Mouse (Mus musculus): ENCODE data around the gene Phyhipl. TPM values are rescaled to one million over a fixed set of nuclear protein-coding genes. Genes with fewer than 3 reads are reported as not detected.

Gene Phyhipl
- polyA plus RNA-seq, 1 experiment from 2014 or later: 2.3 TPM

GRCm38 (mm10) chr10:70654139-70654538 lies 1.6 kb downstream of the Phyhipl start:
- Histone ChIP-seq H3K27me3 (ENCODE audit: insufficient read depth, poor library complexity, severe bottlenecking) (no peaks in the 10 kb centered on the region), H3K4me1 (no peaks in the 10 kb centered on the region), H3K27ac (no peak overlapping the region), H3K36me3 (no peaks in the 10 kb centered on the region), H3K4me3 (no peak overlapping the region), H3K9me3 (no peaks in the 10 kb centered on the region)
- 86% methylated on average over 3 of the region's 3 CpGs for WGBS
- DNase-seq (ENCODE audit: low spot score): no peak

DNA sequence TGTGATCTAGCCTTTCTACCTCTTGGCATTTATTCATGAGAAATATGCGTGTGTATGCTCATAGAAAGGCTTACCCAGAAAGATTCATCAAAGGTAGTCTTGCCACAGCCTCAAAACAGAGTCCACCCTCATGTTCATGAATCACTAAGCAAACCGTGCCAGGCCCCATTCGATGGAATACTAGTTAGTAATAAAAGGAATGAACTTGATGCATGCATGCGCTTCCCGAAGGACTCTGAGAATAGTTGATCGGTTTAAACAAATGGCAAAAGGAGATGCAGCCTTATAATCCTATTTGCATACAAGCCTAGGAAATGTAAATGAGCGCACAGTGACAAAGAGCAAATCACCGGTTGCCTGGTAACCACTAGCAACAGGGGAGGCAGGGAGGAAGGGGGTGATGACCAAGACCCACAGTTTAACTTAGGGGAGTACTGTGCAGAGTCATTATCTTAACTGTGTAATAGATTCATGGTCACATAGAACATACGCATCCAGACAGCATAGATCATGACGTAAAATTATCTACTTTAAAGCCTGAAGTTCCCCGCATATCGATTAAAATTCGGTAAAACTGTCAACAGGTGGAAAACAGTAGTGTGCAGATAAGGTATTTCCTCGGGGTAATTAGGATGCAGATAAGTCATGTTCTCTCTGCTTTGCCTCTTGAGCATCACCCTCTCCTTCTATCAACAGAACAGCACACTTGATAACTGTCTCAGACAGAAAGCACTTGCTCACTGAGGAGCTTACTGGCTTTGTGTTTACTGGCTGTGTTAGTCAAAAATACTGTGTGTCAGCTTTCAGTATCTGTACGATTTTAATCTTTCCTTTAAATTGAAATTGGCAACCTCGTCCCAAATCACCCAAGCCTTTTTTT lies 3.8 kb downstream of the Phyhipl start:
- no peak overlapping the region for H3K27ac ChIP-seq
- 40% methylated on average over 16 of the region's 16 CpGs for WGBS
- no peaks in the 10 kb centered on the region for H3K4me1 ChIP-seq
- no peaks in the 10 kb centered on the region for H3K36me3 ChIP-seq
- no peak overlapping the region for H3K4me3 ChIP-seq
- DNase-seq (ENCODE audit: low spot score): no peak
- no peaks in the 10 kb centered on the region for H3K9me3 ChIP-seq
- H3K27me3 ChIP-seq (ENCODE audit: insufficient read depth, poor library complexity, severe bottlenecking): no peaks in the 10 kb centered on the region

GRCm38 (mm10) chr10:70648831-70649230 lies 6.9 kb downstream of the Phyhipl start:
- no peaks in the 10 kb centered on the region for H3K36me3 ChIP-seq
- no peaks in the 10 kb centered on the region for H3K9me3 ChIP-seq
- 80% methylated on average over 5 of the region's 5 CpGs for WGBS
- DNase-seq (ENCODE audit: low spot score): no peak
- H3K27me3 ChIP-seq (ENCODE audit: insufficient read depth, poor library complexity, severe bottlenecking): no peaks in the 10 kb centered on the region
- H3K4me1 ChIP-seq: no peaks in the 10 kb centered on the region
- no peak overlapping the region for H3K4me3 ChIP-seq
- H3K27ac ChIP-seq: no peak overlapping the region

GRCm38 (mm10) chr10:70643131-70643530 lies 12.6 kb downstream of the Phyhipl start:
- H3K4me3 ChIP-seq: no peak overlapping the region
- H3K9me3 ChIP-seq: no peaks in the 10 kb centered on the region
- H3K27me3 ChIP-seq (ENCODE audit: insufficient read depth, poor library complexity, severe bottlenecking): no peaks in the 10 kb centered on the region
- 83% methylated on average over 9 of the region's 9 CpGs for WGBS
- no peak for DNase-seq (ENCODE audit: low spot score)
- no peaks in the 10 kb centered on the region for H3K4me1 ChIP-seq
- no peaks in the 10 kb centered on the region for H3K36me3 ChIP-seq
- no peak overlapping the region for H3K27ac ChIP-seq

DNA sequence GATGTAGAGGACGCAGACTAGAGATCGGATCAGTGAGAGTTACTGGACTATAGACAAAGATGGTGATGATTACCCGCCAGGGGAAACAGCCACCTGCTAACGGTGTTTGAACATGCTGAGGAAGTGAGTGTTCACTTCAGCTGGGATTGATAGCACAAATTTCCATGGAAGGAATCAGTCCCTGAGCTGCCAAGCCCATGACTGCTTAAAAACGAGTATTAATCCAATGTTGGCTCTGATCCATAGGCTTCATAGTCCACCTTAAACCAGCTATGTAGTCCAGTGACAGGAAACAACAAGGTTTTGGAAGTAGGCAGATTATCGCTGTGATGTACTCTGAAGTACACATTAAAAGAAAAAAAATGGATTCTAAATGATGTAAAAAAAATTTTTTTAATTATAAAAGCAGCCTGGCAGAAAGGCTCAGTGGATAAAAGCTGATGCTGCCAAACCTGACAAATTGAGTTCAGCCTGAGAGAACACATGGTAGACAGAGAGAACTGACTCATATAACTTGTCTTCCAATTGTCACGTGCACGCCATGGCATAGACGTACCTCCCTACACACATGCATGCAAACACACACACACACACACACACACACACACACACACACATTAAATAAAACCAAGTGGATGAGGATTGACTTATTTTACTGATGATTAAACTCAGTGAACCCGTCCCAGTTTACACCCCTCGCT lies 14.7 kb downstream of the Phyhipl start:
- Histone ChIP-seq H3K27ac (no peak overlapping the region), H3K4me3 (no peak overlapping the region), H3K27me3 (ENCODE audit: insufficient read depth, poor library complexity, severe bottlenecking) (no peaks in the 10 kb centered on the region), H3K36me3 (no peaks in the 10 kb centered on the region), H3K9me3 (no peaks in the 10 kb centered on the region), H3K4me1 (no peaks in the 10 kb centered on the region)
- 85% methylated on average over 11 of the region's 11 CpGs for whole genome bisulfite sequencing
- no peak for DNase-seq (ENCODE audit: low spot score)

- Histone ChIP-seq H3K9me3 (no peaks in the 10 kb centered on the region), H3K4me3 (no peak overlapping the region), H3K4me1 (no peaks in the 10 kb centered on the region), H3K27me3 (ENCODE audit: insufficient read depth, poor library complexity, severe bottlenecking) (no peaks in the 10 kb centered on the region), H3K27ac (no peak overlapping the region), H3K36me3 (no peaks in the 10 kb centered on the region)
- 77% methylated on average over 17 of the region's 17 CpGs for WGBS
- no peak for DNase-seq (ENCODE audit: low spot score)
Measured at GRCm38 (mm10) chr10:70640075-70640737, 15.6 kb downstream of the Phyhipl start.

DNA sequence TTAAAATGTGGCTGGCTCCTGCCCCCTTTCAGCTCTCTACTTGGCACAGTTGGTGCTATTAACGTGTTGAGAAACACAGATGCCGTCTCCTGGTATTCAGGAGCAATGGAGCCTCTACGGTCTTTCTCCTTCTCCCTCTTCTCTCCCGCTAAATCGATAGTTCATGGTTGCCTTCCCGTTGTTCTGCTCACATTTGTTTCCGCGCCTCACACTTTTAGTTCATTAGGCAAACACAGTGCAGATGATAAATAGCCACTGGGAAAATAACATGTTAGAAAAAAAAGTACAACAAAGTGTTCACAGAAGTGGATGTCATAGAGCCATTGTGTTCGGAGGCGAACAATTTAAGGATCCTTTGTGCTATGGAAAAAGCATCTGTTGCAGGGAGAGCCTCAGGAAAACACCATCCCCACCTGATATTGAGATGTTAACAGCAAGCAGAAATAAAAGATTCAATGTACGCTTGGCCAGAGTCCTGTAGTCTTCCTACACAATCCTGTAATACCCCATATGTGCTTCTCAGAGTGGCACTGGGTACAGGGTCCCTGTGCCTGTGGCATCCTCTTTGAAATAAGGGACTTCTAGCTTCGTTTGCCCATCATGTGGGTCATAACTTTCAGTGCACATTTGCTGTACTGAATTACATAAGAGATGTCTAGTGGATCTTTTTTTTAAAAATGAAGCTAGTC lies 18.0 kb downstream of the Phyhipl start:
- no peak for DNase-seq (ENCODE audit: low spot score)
- no peaks in the 10 kb centered on the region for H3K9me3 ChIP-seq
- H3K36me3 ChIP-seq: no peaks in the 10 kb centered on the region
- no peak overlapping the region for H3K4me3 ChIP-seq
- WGBS: 83% methylated on average over 12 of the region's 12 CpGs
- no peaks in the 10 kb centered on the region for H3K4me1 ChIP-seq
- H3K27me3 ChIP-seq (ENCODE audit: insufficient read depth, poor library complexity, severe bottlenecking): no peaks in the 10 kb centered on the region
- H3K27ac ChIP-seq: no peak overlapping the region

DNA sequence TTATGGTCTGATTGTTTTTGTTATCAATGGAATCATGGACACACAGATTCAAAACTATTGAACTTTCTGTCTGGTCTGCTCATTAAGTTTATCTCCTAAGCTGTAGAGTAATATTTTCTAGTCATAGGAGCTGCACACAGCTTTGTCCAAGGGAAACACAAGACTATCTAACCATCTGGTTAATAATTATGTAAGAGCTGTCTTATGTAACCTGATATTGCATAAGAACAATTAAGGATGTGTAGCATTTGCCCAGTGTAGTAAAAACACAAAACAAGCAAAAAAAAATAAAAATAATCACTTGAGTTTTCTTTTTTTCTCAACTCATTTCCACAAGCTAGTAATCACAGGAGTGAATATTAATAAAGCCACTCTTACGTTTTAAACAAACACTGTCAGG lies 20.5 kb downstream of the Phyhipl start:
- WGBS: 76% methylated on average over 1 of the region's 1 CpGs
- Histone ChIP-seq H3K27me3 (ENCODE audit: insufficient read depth, poor library complexity, severe bottlenecking) (no peaks in the 10 kb centered on the region), H3K9me3 (no peaks in the 10 kb centered on the region)

GRCm38 (mm10) chr10:70631142-70631541 lies 24.6 kb downstream of the Phyhipl start:
- Histone ChIP-seq H3K9me3 (no peaks in the 10 kb centered on the region), H3K27ac (no peak overlapping the region), H3K4me3 (no peak overlapping the region), H3K27me3 (ENCODE audit: insufficient read depth, poor library complexity, severe bottlenecking) (no peaks in the 10 kb centered on the region), H3K4me1 (no peaks in the 10 kb centered on the region), H3K36me3 (no peaks in the 10 kb centered on the region)
- DNase-seq (ENCODE audit: low spot score): no peak
- WGBS: 85% methylated on average over 1 of the region's 1 CpGs

More for the DNA sequence above, 20.5 kb downstream of the Phyhipl start:
- Histone ChIP-seq H3K4me3 (no peak overlapping the region), H3K36me3 (no peaks in the 10 kb centered on the region), H3K27ac (no peak overlapping the region), H3K4me1 (no peaks in the 10 kb centered on the region)
- no peak for DNase-seq (ENCODE audit: low spot score)

GRCm38 (mm10) chr10:70623461-70623860 lies 32.3 kb downstream of the Phyhipl start:
- no peaks in the 10 kb centered on the region for H3K9me3 ChIP-seq
- H3K4me1 ChIP-seq: no peaks in the 10 kb centered on the region
- DNase-seq (ENCODE audit: low spot score): no peak
- H3K27ac ChIP-seq: no peak overlapping the region
- 92% methylated on average over 3 of the region's 3 CpGs for WGBS
- H3K27me3 ChIP-seq (ENCODE audit: insufficient read depth, poor library complexity, severe bottlenecking): no peaks in the 10 kb centered on the region
- no peaks in the 10 kb centered on the region for H3K36me3 ChIP-seq
- no peak overlapping the region for H3K4me3 ChIP-seq

- no peaks in the 10 kb centered on the region for H3K9me3 ChIP-seq
- no peak overlapping the region for H3K4me3 ChIP-seq
- no peaks in the 10 kb centered on the region for H3K4me1 ChIP-seq
- no peaks in the 10 kb centered on the region for H3K36me3 ChIP-seq
- H3K27ac ChIP-seq: no peak overlapping the region
- DNase-seq (ENCODE audit: low spot score): no peak
- no peaks in the 10 kb centered on the region for H3K27me3 ChIP-seq (ENCODE audit: insufficient read depth, poor library complexity, severe bottlenecking)
- 84% methylated on average over 6 of the region's 6 CpGs for WGBS
Measured at GRCm38 (mm10) chr10:70616377-70616776, 39.4 kb downstream of the Phyhipl start.

DNA sequence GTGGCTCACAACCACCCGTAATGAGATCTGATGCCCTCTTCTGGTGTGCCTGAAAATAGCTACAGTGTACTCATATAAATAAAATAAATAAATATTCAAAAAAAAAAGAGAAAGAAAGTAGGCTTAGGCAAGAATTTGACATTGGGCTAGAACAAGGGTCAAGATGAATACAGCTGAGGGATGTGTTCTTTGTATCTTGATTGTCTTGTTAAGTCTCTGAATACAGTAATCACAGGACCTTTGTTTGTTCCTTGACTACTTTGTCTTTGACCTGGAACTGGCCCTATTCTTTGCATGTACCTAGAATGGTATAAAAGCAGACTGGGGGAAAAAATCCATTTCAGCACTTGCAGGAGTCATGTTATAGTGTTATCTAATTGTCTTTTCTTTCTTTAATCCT lies 44.1 kb downstream of the Phyhipl start:
- no peak overlapping the region for H3K4me3 ChIP-seq
- H3K36me3 ChIP-seq: no peaks in the 10 kb centered on the region
- H3K27me3 ChIP-seq (ENCODE audit: insufficient read depth, poor library complexity, severe bottlenecking): no peaks in the 10 kb centered on the region
- no peaks in the 10 kb centered on the region for H3K4me1 ChIP-seq
- DNase-seq (ENCODE audit: low spot score): no peak
- no peak overlapping the region for H3K27ac ChIP-seq
- 77% methylated on average over 1 of the region's 1 CpGs for WGBS
- H3K9me3 ChIP-seq: no peaks in the 10 kb centered on the region
